Mouse (Mus musculus) gastrocnemius, postnatal 25 days (tissue): ENCODE data around the gene Tubgcp6. TPM values are rescaled to one million over a fixed set of nuclear protein-coding genes. Genes with fewer than 3 reads are reported as not detected.

Experiments used
- DNase-seq: peaks from one replicate; pipeline ENCODE4 v3.0.0; 2022
- microRNA-seq, 2 experiments: library from miRNA; unstranded; fragments of <30 nt; microRNA quantifications; one replicate each; pipeline ENCODE4 v1.2.0; 2021; ENCODE audit warnings: borderline replicate concordance in 2 of 2
- total RNA-seq, 2 experiments: library from RNA; stranded (reverse); gene quantifications; 1 replicate in 1 of 2; 2 replicates in 1 of 2; pipeline ENCODE4 v1.2.3; 2021

The Tubgcp6 gene
- total RNA-seq, 2 experiments from 2014 or later, result 6.5 to 8.4 TPM

DNA sequence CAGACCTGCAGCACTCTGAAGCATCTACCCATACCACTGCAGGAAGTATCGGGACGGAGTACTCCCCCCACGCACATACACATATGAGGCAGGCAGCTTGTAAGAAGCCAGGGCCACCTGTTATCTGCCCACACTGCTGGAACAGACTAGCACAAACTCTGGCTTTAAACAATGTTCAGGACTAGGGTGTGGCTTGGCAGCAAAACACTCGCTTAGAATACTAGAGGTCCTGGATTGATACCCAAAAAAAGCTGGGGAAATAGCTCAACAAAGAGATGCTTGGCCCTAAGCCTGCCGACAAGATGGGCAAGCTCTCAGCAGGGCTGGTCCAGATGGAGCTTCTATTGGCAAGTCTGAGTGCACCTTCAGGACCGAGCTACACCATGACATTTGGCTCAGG, 59.4 kb downstream of the Tubgcp6 start:
- DNase-seq, result no peak

DNA sequence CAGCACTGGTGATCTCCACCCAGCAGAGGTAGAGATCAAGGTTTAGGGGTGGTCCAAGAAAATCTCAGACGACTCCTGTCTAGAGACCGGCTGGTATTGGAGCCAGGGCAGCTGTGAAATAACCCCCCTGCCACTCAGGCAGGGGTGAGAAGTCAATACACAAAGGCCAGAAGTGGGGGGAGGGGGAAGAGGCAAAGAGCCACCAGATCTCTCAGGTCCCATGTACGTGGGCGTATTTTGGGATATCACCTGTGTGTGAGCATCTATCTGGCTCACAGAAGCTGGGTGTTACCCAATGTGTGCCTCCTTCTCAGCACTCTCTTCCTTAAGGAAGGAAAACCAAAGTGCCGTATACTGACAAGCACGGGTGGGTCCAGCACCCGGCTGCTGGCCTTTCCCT, 59.9 kb downstream of the Tubgcp6 start:
- DNase-seq, result no peak

DNA sequence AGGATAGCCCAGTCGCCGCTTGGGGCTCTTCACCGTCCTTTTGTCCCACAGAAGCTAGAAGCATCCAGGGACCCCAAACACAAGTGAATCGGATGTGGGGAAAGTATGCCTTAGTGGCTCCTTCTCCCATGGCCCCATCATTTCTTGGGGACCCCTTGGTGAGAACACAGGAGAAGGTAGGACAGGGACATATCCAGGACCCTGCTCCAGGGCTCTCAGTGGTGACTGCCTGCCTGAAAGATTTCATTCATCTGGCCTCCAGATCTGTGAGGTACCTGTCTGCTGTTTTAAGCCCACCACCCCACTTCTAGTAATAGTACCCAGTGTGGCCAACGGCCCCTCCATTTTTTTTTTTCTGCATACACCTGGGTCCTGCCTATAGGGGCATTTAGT, 60.4 kb downstream of the Tubgcp6 start:
- no peak for DNase-seq

DNA sequence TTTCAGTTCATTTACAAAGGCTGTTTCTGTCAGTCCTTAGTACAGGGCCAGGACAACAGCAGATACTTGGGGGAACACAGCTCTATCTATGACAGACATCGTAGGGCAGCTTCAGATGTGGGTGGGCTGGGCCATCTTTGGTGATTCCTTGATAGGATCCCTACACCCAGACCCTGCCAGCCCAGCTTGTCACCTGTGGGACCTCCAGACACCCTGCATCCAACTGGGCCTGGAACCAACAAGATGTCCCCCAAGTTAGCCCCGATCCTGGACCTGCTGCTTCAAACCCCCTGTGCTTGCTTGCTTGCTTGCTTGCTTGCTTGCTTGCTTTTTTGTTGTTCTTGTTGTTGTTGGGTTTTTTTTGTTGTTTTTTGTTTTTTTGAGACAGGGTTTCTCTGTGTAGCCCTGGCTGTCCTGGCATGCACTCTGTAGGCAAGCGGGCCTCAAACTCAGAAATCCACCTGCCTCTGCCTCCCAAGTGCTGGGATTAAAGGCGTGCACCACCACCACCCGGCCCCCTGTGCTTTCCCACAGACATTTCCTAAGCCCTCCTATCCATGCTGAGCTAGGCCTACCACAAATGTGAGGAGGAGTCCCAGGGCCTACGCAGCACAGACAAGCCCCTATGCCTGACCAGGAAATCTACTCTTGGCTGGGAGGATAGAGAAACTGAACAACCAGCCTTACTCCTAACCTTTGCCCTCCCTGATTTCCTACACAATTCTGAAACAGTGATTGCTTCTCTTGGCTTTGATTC, 61.0 kb downstream of the Tubgcp6 start:
- DNase-seq, result no peak

DNA sequence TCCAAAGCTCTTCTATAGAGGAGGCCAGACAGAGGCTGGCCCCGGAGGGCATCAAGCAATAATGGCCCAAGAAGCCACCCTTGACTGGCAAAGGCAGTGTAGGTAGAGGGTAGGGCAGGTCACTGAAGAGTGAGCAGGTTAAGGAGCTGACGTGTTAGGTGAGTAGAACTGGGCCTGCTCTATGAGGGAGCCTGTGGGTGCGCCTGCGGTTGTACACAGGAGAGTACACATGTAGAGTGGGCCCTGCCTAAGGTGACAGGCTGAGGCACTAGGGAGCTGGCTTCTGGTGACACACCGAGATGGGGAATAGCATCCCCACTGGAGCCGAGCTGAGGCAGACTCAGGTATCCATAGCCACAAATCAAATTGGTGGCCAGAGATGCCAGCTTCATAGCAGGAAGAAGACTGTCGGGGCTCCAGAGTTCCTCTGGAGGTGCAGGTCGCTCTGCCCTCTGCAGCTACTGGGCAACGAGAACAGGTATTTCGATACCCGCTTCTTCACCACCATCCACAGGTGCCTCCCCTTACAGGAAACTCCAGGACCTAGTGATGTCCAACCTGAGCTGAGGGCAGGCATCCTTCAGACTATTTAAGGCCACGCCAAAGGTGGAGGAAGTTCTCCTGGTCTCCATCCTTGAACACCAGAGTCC, 62.0 kb downstream of the Tubgcp6 start:
- DNase-seq, result no peak

DNA sequence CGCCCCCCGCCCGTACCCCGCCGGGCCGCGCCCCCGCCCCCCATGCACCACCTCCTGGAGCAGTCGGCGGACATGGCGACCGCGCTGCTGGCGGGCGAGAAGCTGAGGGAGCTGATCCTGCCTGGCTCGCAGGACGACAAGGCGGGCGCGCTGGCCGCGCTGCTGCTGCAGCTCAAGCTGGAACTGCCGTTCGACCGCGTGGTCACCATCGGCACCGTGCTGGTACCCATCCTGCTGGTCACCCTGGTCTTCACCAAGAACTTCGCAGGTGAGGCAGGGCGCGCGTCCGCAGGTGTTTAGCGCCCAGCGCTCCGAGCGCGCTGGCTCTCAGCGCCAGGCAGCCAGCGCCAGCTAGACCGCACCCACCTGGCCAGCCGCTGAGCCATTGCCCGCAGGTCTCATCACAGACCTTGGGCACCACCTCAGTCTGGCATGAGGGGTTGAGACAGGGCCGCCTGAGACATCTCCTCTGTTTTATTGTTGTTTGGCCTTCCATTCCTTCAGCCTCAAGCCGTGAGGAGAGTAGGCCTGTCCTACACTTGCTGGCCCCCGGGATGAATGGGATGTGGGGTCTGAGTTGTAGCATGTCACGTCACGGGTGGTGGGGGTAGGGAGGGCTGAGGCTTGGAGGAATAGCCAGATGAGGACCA, 62.8 kb downstream of the Tubgcp6 start:
- no peak for DNase-seq

DNA sequence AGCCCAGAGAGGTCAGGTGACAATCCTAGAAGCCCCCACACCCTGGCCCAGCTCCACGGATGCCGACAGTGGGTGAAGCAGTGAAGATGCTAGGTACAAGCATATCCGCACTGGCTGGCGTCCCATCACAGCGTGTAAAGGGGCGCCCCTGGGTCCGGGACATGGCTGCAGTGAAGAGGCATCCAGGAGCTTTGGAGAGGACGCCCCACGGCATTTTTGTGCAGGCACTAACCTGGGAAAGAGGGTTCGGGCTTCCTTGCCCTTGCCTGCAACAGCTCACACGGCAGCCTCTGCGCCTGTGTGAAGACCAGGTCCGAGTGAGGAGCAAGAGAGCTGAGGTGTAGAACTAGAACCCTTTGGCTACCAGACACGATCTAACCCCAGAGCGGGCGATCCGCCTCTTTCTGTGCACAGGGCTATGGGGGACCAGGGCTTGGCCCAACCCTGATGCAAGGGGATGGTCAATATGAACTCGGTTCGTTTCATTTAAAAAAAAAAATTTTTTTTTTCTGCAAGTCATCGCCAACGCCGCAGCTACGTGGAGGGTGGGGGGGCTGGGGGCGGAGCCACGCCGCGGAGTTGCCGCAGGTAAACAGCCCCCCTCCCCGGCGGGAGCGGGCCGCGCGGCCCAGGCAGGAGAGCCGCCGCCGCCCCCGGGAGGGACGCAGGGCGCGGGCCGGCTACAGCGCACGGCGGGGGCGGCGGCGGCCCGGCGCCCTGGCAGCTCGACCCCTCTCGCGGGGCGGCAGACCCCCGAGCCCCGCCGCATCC, 63.6 kb downstream of the Tubgcp6 start, which contains the start of gene Panx2:
Gene Panx2, plus strand, starts transcription at position 574 of the 771 bp plus-strand sequence.
- DNase-seq, result peak; percentile 7

DNA sequence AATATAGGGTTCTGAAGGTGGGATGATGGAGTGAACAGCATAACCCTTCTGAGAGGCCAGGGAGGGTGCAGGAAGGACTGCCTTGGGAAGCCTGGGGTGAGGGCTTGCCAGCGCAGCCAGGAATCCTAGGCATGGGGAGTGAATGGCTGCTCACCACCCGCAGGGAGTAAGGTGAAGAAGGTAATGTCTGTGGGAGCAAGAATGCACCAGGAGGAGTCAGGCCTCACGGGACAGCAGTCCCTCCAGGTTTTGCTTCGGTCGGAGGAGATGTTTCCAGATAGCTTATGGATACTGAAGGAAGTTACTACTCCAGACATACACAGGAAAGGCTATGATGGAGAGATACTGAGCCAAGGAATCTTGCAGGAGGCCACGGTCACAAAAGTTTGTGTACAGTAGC, 64.2 kb downstream of the Tubgcp6 start:
- peak; percentile 2 for DNase-seq

DNA sequence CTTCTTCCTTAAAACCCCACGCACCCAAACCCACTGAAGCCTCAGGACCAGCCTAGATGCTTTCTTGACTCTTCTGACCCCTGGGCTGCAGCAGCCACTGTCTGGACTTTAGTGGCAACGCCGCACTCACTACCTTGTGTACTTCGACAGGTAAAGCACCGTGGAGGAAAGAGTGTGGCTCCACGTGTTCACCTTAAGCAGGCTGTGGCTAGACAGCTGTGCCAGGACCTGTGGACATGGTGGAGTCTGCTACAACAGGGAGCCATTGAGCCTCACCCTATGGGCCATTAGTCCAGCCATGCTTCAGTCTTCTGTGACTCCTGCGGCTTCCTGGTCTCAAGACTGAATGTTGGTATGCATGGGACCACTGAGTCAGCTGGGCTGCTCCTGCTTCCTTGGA, 68.2 kb downstream of the Tubgcp6 start:
- peak; percentile 2 for DNase-seq

Small RNA genes lying within 50 kb of the gene (microRNA-seq; reads per million reads assigned to microRNA genes)
- gene Mir7118, result 0 to 0.74 reads per million in 2 experiments

Other genes starting within 250 kb of the Tubgcp6 start
- gene Ttll8, start 168.7 kb downstream of the Tubgcp6 start, total RNA-seq, result not detected
- under 1 TPM in 1 of 2 experiments, not detected in 1; 0.10 TPM for gene Mlc1, start 144.1 kb downstream of the Tubgcp6 start, total RNA-seq
- not detected for gene Mov10l1, start 140.2 kb downstream of the Tubgcp6 start, total RNA-seq
- not detected for gene Panx2, start 63.4 kb downstream of the Tubgcp6 start, total RNA-seq
- 10 to 100 TPM; 22.7 to 26.2 TPM for gene Trabd, start 48.0 kb downstream of the Tubgcp6 start, total RNA-seq
- gene Selenoo, start 34.0 kb downstream of the Tubgcp6 start, total RNA-seq, result 10 to 100 TPM; 12.2 to 12.7 TPM
- 1 to 10 TPM; 5.3 to 6.5 TPM for gene Hdac10, start 5.6 kb upstream of the Tubgcp6 start, total RNA-seq
- 100 to 1,000 TPM; 140 to 157 TPM for gene Mapk12, start 17.6 kb upstream of the Tubgcp6 start, total RNA-seq
- 1 to 10 TPM in 1 of 2 experiments, under 1 TPM in 1; 0.67 to 2.1 TPM for gene Mapk11, start 26.5 kb upstream of the Tubgcp6 start, total RNA-seq
- gene Plxnb2, start 57.7 kb upstream of the Tubgcp6 start, total RNA-seq, result 10 to 100 TPM in 1 of 2 experiments, 1 to 10 TPM in 1; 8.5 to 11.9 TPM
- 1 to 10 TPM; 6.6 to 8.4 TPM for gene Dennd6b, start 73.4 kb upstream of the Tubgcp6 start, total RNA-seq
- gene Ppp6r2, start 88.4 kb upstream of the Tubgcp6 start, total RNA-seq, result 10 to 100 TPM; 71.1 to 72.5 TPM
- gene Sbf1, start 192.2 kb upstream of the Tubgcp6 start, total RNA-seq, result 10 to 100 TPM; 48.1 to 61.0 TPM
- gene Adm2, start 199.6 kb upstream of the Tubgcp6 start, total RNA-seq, result not detected
- not detected for gene Miox, start 211.3 kb upstream of the Tubgcp6 start, total RNA-seq
- 10 to 100 TPM in 1 of 2 experiments, 1 to 10 TPM in 1; 9.9 to 13.6 TPM for gene Lmf2, start 232.5 kb upstream of the Tubgcp6 start, total RNA-seq
- gene Ncaph2, start 232.6 kb upstream of the Tubgcp6 start, total RNA-seq, result 10 to 100 TPM; 35.1 to 37.0 TPM